Mouse (Mus musculus) kidney, postnatal 25 days (tissue): ENCODE data around the gene Med13l.
A peak's percentile ranks its signal among the peaks of the same experiment; 100 is the strongest.

Experiments used
- DNase-seq, 2 experiments: peaks; one replicate each; pipeline ENCODE4 v3.0.0; 2021; ENCODE audit warnings: mixed read lengths in 2 of 2

Gene Med13l

DNA sequence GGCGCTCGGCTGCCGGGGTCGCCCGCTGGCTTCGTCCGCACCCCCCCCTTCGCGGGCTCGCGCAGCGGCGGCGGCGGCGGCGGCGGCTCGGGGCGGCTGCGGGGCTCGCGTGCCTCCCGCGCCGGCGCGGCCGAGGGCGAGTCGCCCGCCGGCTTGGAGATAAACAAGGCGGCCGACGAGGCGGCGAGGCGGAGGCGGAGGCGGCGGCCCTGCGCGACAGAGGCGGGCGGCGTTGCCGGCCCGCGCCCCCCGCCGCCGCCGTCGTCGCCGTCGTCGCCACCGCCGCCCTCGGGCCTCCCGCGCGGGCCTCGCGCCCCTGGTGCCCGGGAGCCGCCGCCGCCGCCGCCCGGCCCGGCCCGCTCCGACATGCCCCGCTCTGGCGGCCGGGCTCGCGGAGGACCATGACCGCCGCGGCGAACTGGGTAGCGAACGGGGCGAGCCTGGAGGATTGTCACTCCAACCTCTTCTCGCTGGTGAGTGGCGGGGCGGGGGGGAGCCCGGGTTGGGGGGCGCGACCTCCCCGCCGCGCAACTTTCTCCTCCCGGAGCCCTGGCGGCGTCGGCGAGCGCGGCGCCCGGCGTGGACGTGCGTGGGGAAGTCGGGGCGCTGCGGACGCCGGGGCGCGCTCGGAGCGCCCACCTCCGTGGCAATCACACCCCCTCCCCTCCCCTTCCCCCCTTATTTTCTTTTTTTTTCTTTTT lies at the start of gene Med13l:
Gene Med13l, plus strand, starts transcription at position 295 of the 701 bp plus-strand sequence.
- peak; percentile 76 to 87 for DNase-seq

DNA sequence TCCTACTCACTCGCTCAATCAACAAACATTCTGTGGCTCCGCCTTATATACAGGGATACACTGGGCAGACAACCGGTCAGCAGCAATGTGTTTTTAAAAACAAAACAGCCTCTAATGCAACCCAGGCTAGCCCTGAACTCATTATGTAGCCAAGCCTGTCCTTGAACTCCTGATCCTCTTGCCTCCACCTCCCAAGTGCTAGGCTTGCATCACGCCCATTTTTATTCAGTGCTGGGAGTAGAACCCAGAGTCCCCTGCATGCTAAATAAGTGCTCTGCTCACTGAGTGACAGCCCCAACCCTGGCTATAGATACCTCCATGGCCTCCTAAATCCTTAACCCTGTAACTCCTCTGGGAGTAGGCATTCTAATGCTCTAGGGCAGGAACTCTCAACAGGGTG lies 49.5 kb upstream of the Med13l start:
- no peak for DNase-seq

DNA sequence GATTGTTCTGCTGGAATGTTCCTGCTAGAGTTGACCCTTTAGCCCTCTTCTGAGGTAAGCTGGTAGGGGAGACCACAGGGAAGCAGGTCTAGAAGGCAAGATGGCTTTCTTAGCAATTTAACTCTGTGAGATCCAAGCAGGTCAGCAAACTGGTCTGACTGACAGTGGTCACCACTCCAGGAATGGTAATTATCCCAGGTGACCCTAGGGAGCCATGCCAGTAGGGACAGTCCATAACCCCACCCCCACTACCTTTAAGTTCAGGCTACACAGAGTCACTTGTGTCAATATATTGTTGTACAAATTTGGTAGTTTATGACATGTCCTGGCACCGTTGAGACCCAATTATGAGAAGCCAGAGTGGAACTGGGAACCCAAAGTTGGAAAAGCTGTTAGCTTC lies 47.5 kb upstream of the Med13l start:
- DNase-seq: no peak

DNA sequence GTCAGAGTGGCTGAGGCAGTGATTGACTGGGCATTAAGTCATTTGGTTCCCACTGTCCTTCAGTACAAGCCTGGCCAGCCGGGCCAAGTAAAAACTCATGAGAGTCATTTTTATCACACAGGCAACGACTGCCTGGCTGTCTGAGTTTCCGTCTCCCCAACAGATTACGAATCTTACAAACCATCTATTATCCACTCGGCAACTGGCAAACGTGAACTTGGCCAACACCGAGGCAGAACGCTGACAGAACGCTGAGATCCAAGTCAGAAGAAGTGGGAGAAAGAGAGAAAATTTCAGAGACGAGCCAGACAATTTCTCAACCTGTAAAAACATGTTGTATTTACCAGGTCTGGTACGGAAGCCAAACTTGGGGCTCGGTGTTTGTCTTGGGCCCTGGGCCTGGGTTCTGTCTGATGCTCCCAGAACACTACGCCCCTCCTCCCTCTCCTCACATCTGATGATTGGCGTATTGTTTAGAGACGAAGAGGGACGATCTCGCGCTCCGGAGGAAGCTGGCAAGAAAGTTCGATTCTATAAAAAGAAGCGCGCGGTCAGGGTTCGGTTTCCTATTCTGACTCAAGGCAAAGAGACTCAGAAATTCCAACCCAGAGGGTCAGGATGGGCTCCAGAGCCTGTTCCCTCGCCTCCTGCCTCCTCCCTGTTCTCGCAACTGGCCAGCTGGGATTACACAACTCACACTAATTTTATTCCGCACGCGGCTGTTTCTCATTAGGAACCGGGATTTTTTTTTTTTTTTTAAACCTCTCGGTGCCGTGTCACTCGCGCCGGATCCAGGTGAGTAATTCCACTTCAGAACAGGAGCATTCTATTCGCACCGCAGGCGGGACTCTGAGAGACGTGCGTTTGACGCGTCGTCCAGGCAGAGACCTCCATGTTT lies 46.6 kb upstream of the Med13l start:
- DNase-seq: peak; percentile 65 to 72

DNA sequence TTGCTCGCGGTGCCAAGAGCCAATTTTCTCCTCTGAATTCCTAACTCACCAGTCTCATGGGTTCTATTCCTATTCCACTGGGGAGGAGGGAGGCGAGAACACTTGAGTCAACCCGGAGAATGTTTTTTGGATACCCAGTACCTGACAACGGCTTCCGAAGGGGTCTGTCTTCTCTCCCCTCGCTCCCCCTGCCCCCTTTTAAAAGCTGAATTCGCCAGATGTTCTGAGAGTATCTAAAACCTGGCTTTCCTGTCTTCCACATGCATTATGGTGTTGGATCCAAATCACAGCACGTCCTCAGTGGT lies 46.0 kb upstream of the Med13l start:
- no peak for DNase-seq

DNA sequence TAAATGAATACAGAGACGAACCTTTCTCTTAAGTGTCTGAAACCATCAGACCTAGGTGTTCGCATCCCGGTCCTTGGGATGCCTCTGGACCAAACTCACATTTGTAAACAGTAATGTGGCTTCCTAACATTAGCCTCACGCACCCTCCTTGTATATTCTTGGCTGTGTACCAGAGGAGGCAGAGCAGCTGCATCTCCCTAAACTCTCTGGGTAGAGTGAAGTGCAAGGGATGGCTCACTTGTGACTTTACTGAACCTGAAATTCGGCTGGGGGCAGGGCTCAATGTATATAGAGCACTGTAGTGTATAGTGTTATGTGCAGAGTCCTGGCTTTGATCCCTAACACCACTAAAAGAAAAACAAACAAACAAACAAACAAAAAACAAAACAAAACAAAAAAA lies 45.6 kb upstream of the Med13l start:
- no peak for DNase-seq

DNA sequence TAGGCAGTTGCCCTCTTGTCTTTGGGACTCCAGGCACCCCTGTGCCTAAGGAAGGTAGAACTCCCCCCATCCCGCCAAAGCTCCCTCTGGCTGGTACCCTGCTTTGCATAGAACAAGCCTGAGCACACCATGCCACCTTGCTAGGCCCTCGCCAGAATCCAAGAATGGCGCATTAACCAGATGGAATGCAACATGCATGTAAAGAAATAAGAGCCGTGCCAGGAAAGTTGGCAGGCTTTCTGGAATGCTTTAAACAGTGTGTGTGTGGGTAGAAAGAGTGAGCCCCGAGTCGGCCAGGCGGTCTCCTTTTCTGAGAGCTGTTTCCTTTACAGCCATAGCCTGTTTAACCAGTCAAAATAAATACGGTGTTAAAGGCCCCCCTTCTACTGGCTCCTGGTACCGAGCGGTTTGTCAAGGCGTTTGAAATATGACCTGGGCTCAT lies 45.2 kb upstream of the Med13l start:
- DNase-seq: peak; percentile 61 to 79

DNA sequence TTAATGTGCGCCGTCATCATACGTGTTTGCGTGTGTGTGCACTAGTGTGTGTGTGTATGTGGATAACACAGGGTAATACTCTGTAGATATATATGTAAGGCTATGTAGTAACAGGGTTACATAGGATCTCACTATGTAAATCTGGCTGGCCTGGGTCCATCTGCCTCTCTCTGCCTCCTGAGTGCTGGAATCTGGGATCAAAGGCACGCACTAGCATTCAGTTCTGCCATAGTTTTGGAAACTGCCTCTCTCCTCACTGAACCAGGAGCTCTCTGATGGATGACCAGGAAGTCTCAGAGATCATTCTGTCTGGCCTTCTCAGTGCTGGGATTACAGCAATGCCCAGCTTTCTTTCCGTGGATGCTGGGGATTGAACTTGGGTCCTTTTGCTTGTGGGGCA lies 44.4 kb upstream of the Med13l start:
- DNase-seq: no peak

DNA sequence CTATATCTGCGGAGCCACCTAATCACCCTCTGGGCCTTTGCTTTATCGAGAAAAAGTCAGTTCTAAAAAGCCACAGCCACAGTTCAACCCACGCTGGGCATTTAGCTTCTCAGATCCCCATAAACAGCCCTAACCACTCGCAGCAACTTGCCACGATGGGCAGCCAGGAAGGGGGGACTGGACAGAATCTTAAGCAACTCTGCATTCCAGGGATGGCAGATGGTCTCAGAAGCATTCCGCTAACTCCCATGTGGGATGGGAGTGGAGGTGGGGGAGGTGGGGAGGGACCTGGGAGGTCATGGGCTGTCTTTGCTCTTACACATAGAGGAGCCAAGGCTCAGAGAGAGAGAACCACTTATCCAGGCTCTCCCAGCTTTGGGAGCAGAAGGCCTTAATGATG lies 44.0 kb upstream of the Med13l start:
- no peak for DNase-seq

DNA sequence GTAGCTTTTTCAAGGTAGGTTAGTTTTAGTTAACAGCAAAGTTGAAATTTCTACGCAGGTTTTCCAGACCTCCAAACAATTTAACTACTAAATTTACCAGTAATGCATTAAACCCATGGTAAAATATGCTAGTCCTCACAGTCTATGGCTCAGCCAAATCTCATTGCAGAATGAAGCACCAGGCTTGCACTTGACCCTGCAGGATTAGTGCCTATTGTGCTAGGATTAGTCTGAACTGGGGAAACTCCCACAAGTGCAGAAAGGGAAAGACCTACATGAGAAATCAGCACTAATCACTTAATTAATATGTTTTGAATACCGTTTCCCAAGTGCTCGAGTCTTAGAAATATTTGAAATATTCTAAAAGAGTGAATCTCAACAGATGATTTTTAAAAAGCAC lies 40.0 kb upstream of the Med13l start:
- no peak for DNase-seq

DNA sequence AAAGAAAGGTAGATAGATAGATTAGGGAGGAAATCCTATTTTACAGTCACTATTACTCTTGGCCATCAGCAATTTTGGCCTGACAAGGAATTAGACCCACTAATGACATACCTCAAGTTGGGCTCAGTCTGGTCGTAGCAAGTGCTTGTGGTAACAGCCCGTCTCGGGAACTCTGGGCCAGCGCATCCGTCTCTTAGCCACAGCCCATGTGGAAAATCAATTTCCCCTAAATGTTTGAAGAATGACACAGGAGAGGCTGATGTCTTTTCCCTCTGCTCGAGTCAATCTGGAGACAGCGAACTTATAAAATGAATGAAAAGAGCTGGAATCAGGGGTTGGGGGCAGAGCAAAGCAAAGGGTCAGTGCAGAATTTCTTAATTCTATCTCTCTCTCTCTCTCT lies 36.1 kb upstream of the Med13l start:
- DNase-seq: peak in 1 of 2 experiments; percentile 8

DNA sequence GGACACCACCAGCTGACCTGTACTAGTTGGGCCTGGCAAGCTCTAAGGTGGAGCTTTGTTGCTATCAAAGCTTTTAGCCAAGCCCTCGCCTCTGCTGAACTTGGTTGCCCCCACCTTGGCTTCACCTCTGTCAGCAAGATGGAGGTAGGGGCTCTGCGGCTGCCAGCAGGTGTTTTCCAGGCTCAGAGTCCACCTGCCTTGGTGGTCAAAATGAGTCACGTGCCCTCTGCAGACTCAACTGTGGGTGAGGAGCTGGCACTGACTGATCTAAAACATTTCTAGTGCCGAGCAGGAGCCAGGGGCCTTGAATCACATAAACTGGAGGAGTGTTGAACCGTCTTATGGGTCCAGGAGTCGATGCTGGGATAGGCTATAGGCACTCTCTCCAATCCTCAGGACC lies 34.8 kb upstream of the Med13l start:
- peak; percentile 18 to 60 for DNase-seq

DNA sequence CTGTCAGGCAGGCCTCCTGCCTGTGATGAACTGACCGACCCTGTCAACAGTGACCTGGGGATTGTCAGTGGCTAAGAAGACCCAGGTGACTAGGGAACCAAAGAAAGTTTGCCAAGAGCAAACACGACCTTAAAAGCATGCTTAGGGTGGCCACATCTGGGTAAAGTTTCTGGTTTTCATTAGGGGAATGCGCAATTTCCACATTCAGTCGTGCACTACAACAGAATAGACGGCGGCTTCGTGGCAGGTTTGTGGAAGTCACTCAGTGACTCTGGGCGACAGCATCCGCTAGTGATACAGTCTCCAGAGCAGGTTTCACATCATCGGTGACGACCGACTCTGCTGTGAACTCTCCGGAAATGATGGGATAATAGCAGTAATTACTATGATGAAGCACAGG lies 34.0 kb upstream of the Med13l start:
- no peak for DNase-seq

DNA sequence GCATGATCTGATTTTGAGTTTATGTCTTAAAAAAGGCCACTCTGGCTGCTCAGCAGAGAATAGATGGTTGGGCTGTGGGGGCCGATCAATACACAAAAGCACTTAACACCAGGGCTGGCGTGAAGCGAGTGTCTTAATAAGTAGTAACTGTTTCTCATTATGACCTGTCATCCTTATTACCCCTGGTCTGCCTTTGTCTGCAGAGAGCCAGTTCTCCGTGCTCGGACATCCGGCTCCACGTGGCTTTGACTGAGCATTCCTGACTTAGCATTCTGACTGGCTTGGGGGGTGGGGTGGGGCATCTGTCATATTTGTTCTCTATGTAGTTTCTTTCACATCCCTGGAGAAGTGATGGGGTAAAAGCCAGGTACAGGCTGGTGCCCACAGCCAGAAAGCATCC lies 31.2 kb upstream of the Med13l start:
- DNase-seq: peak in 1 of 2 experiments; percentile 10

DNA sequence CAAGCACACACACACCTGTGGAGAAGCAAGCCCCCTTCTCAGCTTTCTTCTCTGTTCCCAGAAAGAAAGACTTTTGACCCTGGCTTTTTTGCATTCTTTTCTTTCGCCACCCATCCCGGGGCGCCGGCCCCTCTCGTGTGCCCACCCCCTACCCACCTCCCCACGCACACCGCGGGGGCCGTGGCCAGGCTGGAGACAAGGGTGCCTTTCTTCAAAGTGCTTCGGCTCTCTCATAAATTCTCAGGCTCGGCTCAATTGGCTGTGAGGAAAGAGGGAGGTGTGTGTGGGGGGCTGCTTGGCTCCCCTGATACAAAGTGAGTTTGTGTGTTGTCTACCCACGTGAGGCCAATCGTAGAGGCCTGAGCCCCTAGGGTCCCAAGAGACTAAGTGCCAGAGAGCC lies 28.4 kb upstream of the Med13l start:
- no peak for DNase-seq

DNA sequence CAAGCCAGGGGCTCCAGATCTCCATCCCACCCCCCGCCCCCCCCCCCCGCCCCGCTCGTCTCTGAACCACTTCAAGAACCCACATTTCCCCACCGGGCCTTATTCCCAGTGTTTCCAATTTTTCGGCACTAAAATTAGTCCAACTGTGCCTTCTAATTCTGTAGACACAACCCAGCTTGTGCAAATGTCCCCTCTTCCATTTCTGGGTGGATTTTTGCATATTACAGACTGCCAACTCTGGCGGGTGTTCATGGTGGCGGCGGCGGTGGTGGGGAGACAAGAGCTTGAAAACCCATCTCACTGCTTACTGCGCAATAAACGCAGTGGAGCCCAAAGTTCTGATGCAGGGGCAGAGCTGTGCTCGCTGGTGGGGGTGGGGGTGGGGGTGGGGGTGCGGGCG lies 27.8 kb upstream of the Med13l start:
- no peak for DNase-seq

DNA sequence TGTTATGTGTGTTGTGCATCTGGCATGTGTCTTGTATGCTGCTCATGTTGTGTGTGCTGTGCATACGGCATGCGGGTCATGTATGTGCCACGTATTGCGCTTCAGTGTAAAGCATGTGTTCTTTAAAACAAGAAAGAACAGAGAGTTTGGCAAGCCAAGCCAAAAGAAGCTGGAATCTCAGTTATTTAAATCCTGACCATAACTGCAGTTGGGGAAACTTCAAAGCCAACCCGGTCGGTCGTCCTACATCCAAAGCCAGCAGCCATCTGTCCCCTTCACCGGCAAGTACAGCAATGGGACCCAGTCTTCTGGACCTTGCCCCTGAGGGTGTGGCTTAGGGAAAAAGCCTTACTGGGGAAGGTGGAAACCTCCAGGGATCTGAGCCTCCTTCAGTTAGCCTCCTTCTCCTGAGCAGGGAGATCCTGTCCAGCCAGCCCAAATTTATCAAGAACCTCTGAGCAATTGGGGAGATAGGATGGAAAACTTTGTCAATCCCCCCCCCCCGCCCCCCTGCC lies 26.0 kb upstream of the Med13l start:
- DNase-seq: no peak

DNA sequence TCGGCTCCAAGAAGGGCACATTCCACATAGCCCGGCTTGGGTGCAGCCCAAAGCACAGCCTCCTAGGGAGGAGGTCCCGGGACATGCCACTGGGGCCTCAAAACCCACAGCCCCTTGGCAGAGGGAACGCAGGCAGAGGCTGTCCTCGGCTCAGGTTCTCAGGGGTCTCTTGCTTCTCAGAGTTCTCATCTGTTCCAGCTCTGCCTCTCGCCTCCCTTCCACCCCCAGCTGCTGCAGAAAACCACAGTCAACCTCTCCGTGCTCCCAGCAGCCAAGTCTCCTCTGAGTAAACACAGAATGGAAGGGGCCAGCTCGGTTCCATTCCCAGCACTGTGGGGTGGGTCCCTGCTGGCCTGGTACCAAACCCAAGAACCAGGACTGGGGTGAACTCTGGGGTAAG lies 25.3 kb upstream of the Med13l start:
- DNase-seq: no peak

DNA sequence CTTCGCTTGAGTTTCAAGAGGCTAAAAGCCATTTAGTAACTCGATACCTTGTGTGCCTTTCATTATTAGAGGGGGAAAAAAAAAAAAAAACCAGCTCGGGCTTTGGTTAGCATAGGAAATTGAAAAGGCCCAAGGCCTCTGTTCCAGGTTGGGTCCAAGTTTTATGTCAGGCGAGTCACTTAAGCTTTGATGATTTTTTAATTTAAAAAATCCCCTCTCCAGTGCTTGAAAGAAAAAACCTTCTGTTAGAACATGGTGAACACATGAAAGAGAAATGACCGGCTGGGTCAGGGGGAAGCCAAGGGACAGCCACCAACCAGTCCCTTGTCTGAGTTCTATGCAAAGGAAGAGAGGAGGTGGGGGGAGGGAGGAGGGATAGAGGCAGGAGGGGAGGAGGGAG lies 22.0 kb upstream of the Med13l start:
- DNase-seq: no peak

DNA sequence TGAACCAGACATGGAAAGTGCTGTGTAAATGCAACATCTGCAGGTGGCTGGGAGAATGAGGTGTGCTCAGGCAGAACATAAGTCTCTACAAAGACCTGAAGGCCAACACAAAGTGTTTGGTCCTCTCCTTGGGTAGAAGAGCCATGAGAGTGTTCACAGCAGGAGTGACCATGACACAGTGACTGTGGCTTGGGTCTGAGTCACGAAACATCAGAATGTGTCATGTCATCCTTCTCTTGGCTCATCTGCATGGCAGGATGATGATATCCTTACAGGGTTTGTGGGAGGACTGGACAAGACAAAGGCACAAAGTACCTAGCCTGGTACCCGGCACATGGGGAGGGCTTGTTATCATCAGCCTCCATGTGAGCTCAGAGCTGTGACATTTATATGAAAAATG lies 16.7 kb upstream of the Med13l start:
- no peak for DNase-seq

DNA sequence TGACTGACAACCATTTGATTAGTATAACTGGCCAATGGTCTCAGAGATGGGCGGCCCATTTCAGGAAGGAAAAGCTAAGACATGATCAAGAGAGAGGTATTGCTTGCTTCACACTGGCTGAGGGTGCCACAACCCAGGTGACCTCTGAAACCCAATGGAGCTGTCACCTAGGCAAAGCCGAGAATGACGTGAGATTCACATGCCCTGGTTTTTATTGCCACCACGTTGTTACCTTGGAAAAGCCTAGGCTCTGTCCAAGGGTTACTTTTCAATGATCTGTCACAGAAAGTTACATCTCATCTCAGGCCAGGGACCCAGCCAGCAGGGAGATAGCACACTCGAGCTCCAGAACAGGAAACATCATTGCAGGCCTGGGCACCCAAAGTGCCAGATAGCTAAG lies 10.0 kb upstream of the Med13l start:
- DNase-seq: no peak

DNA sequence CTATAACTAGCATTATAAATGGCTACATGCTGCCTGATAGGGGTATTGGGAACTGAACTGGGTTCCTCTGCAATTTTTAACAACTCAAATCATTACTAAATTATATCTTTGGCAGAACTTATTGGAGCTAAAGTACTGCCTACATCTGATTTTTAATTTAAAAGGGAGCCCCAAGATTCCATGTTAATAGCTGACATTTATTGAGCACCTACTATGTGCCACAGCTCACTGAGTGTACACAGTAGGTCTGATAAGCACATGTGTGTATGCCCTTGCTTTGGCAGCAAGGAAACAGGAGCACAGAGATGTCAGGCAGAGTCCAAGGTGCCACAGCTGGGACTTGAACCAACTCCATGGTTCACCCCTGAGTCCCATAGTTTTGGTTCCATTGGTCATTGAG lies 7.2 kb upstream of the Med13l start:
- no peak for DNase-seq

DNA sequence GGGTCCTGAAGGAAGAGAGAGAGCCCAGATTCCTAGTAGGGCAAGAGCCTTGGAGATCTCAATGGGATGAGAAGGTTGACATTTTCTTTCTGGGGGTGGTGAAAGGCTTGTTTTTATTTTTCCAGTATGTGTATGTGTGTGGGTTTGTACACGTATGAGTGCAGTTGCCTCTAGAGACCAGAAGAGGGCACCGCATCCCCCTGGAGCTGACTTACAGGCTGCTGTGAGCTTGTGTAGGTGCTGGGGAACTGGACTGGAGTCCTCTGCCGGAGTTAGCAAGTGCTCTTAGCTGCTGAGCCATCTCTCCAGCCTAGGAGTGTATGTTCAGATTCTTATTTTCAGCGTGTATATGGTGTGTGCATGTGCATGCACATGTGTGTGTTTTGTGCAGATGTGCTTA lies 5.2 kb upstream of the Med13l start:
- DNase-seq: no peak

DNA sequence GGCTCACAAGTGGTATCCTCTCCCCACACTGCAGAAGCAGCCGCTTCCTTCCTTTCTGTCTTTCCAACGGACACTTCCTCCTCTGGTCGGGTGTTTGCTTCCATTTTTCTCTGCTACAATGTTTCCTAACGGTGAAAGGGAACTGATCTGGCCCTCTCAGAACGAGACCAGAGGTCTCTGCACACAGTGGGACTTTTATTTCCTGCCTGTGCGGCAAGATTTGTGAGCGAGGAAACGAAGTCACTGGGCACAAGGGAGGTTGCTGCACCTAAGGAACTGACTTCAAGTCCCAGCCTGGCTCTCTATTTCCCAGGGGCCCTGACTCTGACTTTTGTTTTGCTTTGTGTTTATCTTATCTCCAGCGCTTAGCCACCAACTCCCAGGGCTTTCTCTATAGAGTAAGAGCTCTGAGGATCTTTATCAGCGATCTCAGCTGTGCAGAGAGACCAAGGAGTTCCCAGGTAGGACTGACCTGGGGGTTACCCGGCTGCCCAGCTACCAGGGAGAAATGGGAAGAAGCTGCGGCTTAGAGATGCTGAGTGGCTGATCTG lies 4.0 kb upstream of the Med13l start:
- no peak for DNase-seq
